Mouse (Mus musculus) liver, postnatal 0 days (tissue): ENCODE measurements around the gene Ptpn5.

Experiments
- CTCF ChIP-seq: sonication (generic); IDR thresholded peaks from 2 replicates; pipeline ENCODE4 v1.5.1; 2016; ENCODE audit warnings: antibody characterized with exemption, low read depth
- EP300 ChIP-seq: IDR thresholded peaks from 2 replicates; pipeline ENCODE4 v1.6.1; 2016; ENCODE audit warnings: antibody characterized with exemption, low read depth, mild to moderate bottlenecking

DNA sequence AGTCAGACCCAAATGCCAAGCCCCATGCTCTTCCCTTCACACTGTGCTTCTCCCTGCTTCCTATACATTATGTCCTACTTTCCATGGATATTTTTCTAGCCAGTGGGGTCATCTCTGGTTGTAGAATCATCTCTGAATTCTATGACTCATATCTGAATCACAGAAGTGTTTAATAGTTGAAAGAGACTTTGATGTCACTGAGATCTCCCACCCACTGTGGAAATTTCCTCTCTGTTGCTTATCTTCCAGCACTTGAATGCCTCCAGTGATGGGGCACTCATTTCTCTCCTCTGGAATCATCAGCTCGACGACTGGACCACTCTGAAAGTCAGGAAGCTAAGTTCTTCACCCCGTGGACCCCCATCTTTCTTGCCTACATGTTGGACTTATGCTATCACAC is 22.4 kb downstream of the Ptpn5 start:
- TF ChIP-seq CTCF (no peak), EP300 (no peak)
